Mouse (Mus musculus) layer of hippocampus, adult 9-11 months (tissue): ENCODE data around the gene Scrn3.

ENCODE experiments used
- DNase-seq: peaks from one replicate; pipeline ENCODE4 v3.0.0; 2022

Gene Scrn3

GRCm38 (mm10) chr2:73386356-73387046 lies 74.1 kb downstream of the Scrn3 start, which contains the start of gene Gpr155:
Gene Gpr155 (minus strand): TSS chr2:73386572.
- peak; percentile 99 for DNase-seq
